Mouse (Mus musculus) embryonic fibroblast, embryonic 13.5 days (primary cell): Measurements from ENCODE around the gene Rpl13.

Experiments
- CTCF ChIP-seq: IDR thresholded peaks from 2 replicates; pipeline ENCODE4 v1.5.1; 2011; ENCODE audit warnings: mild to moderate bottlenecking, control low read depth, low read length, moderate library complexity, borderline replicate concordance; ENCODE audit not compliant: insufficient read depth
- POLR2A ChIP-seq: IDR thresholded peaks from 2 replicates; pipeline ENCODE4 v1.6.1; 2011; ENCODE audit warnings: low read depth, mild to moderate bottlenecking, control low read depth, low read length, moderate library complexity

DNA sequence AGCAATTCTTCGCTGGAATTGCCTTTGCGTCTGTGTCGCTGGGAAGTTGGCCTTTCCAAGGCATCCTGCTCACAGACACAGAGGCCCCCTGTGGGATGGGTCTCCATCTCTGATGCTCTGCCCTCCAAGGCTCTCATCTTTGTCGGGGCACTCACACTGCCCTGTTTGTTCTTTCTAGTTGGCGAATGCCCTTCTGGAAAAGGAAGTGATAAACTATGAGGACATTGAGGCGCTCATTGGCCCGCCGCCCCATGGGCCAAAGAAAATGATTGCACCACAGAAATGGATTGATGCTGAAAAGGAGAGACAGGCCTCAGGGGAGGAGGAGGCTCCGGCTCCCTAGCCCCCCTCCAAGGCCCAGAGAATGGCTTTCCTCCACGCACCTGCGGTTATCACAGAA is 4.9 kb upstream of the Rpl13 start:
- TF ChIP-seq CTCF (no peak), POLR2A (no peak)
